Mouse (Mus musculus) midbrain, embryonic 16.5 days (tissue): Measurements from ENCODE around the gene Slc35e2. TPM values are rescaled to one million over a fixed set of nuclear protein-coding genes. Genes with fewer than 3 reads are reported as not detected.
"Not testable (repeated sequence)": the region's sequence is repeated elsewhere in the genome, so short reads cannot be mapped to it uniquely, and the experiment has no call there.

Experiments
- ATAC-seq: fragments of 200-750 bp; cut with Nextera tagmentation; 2 replicates; pipeline ENCODE4 v1.8.0; 2017; ENCODE audit warnings: moderate TSS enrichment
- H3K27ac ChIP-seq: fragments of 300-500 bp; sonication (generic); 2 replicates; pipeline ENCODE4 v1.5.1; 2014; ENCODE audit warnings: mild to moderate bottlenecking, low read length, mixed read lengths
- H3K27me3 ChIP-seq: fragments of 300-500 bp; sonication (generic); 2 replicates; pipeline ENCODE4 v1.6.1; 2014; ENCODE audit warnings: low read depth, low read length, mixed read lengths; ENCODE audit not compliant: control insufficient read depth, insufficient read depth
- H3K36me3 ChIP-seq: fragments of 300-500 bp; sonication (generic); 2 replicates; pipeline ENCODE4 v1.6.1; 2014; ENCODE audit warnings: mild to moderate bottlenecking, low read length, moderate library complexity, mixed read lengths; ENCODE audit not compliant: control insufficient read depth, insufficient read depth
- H3K4me1 ChIP-seq: fragments of 300-500 bp; sonication (generic); 2 replicates; pipeline ENCODE4 v1.6.1; 2014; ENCODE audit warnings: mild to moderate bottlenecking, low read length, mixed read lengths; ENCODE audit not compliant: control insufficient read depth, insufficient read depth
- H3K4me2 ChIP-seq: fragments of 300-500 bp; sonication (generic); 2 replicates; pipeline ENCODE4 v1.6.1; 2014; ENCODE audit warnings: mild to moderate bottlenecking, low read length, mixed read lengths
- H3K4me3 ChIP-seq: fragments of 300-500 bp; sonication (generic); 2 replicates; pipeline ENCODE4 v1.5.1; 2014; ENCODE audit warnings: low read depth, mild to moderate bottlenecking, low read length, moderate library complexity, mixed read lengths
- H3K9ac ChIP-seq: fragments of 300-500 bp; sonication (generic); 2 replicates; pipeline ENCODE4 v1.6.1; 2014; ENCODE audit warnings: low read depth, low read length, mixed read lengths
- H3K9me3 ChIP-seq: fragments of 300-500 bp; sonication (generic); replicated peaks from 2 replicates; pipeline ENCODE4 v1.6.1; 2014; ENCODE audit warnings: mild to moderate bottlenecking, low read length, mixed read lengths; ENCODE audit not compliant: control insufficient read depth, poor library complexity, severe bottlenecking
- WGBS: fragments of 180-500 bp; shearing (Covaris S2); extraction: QIAGEN DNeasy Blood & Tissue Kit; methylation state at CpG from one replicate; pipeline ENCODE4 v1.1.7; 2014; 5-methylcytosine and 5-hydroxymethylcytosine counted together
- polyA plus RNA-seq: library from polyadenylated mRNA; unstranded; fragments of >200 nt; fragmentation: Nextera tagmentation; extraction: Ambion mirVana; gene quantifications from 2 replicates; pipeline ENCODE4 v1.2.1, GENCODE M21; 2015

The Slc35e2 gene
- polyA plus RNA-seq, 1 experiment from 2014 or later, result 15.5 TPM

- not testable (repeated sequence) for H3K9me3 ChIP-seq, H3K27me3 ChIP-seq, H3K4me2 ChIP-seq, H3K4me3 ChIP-seq, H3K27ac ChIP-seq, H3K36me3 ChIP-seq, H3K9ac ChIP-seq, ATAC-seq
- H3K4me1 ChIP-seq, result peaks cover 16% of the 10 kb centered on the region
- WGBS, result 50% methylated on average over 4 of the region's 4 CpGs
Observed at GRCm38 (mm10) chr4:155670236-155670635, 69.0 kb downstream of the Slc35e2 start.

- H3K27me3 ChIP-seq, result no peaks in the 10 kb centered on the region
- no peak overlapping the region for H3K4me3 ChIP-seq
- 83% methylated on average over 2 of the region's 2 CpGs for WGBS
- no peaks in the 10 kb centered on the region for H3K9me3 ChIP-seq
- no peaks in the 10 kb centered on the region for H3K36me3 ChIP-seq
- no peak overlapping the region for H3K27ac ChIP-seq
- no peak overlapping the region for H3K9ac ChIP-seq
- H3K4me2 ChIP-seq, result no peak overlapping the region
- H3K4me1 ChIP-seq, result peaks cover 11% of the 10 kb centered on the region
- ATAC-seq, result no peak
Observed at GRCm38 (mm10) chr4:155672082-155672481, 70.9 kb downstream of the Slc35e2 start.

Other genes with a start within 250 kb of the Slc35e2 start
- gene Prkcz, start 240.1 kb upstream of the Slc35e2 start, polyA plus RNA-seq, result 95.8 and 97.1 TPM in 2 replicates
- 0.22 and 0.26 TPM in 2 replicates for gene Gabrd, start 203.3 kb upstream of the Slc35e2 start, polyA plus RNA-seq
- 5.9 and 6.4 TPM in 2 replicates for gene Cfap74, start 192.2 kb upstream of the Slc35e2 start, polyA plus RNA-seq
- not detected in 2 replicates for gene Tmem52, start 132.3 kb upstream of the Slc35e2 start, polyA plus RNA-seq
- 1,246 and 1,252 TPM in 2 replicates for gene Gnb1, start 110.1 kb upstream of the Slc35e2 start, polyA plus RNA-seq
- 77.1 and 79.9 TPM in 2 replicates for gene Nadk, start 39.0 kb upstream of the Slc35e2 start, polyA plus RNA-seq
- gene Cdk11b, start 23.4 kb downstream of the Slc35e2 start, polyA plus RNA-seq, result 57.2 and 58.9 TPM in 2 replicates
- not detected in 2 replicates for gene Gm10563, start 44.0 kb downstream of the Slc35e2 start, polyA plus RNA-seq
- gene Mmp23, start 52.0 kb downstream of the Slc35e2 start, polyA plus RNA-seq, result 3.1 and 4.6 TPM in 2 replicates
- gene Mib2, start 67.8 kb downstream of the Slc35e2 start, polyA plus RNA-seq, result 57.3 and 60.9 TPM in 2 replicates
- gene Fndc10, start 92.9 kb downstream of the Slc35e2 start, polyA plus RNA-seq, result 11.4 and 12.2 TPM in 2 replicates
- gene Ssu72, start 103.4 kb downstream of the Slc35e2 start, polyA plus RNA-seq, result 151 and 153 TPM in 2 replicates
- gene Tmem240, start 133.4 kb downstream of the Slc35e2 start, polyA plus RNA-seq, result 22.0 and 25.3 TPM in 2 replicates
- gene Atad3a, start 159.7 kb downstream of the Slc35e2 start, polyA plus RNA-seq, result 87.9 and 93.2 TPM in 2 replicates
- gene Vwa1, start 173.3 kb downstream of the Slc35e2 start, polyA plus RNA-seq, result 31.0 and 31.5 TPM in 2 replicates
- gene Tmem88b, start 184.5 kb downstream of the Slc35e2 start, polyA plus RNA-seq, result 0.85 and 1.1 TPM in 2 replicates
- not detected in 2 replicates for gene Ankrd65, start 189.0 kb downstream of the Slc35e2 start, polyA plus RNA-seq
- gene Mrpl20, start 201.5 kb downstream of the Slc35e2 start, polyA plus RNA-seq, result 243 and 257 TPM in 2 replicates
- gene Ccnl2, start 211.1 kb downstream of the Slc35e2 start, polyA plus RNA-seq, result 148 and 154 TPM in 2 replicates
- 131 and 134 TPM in 2 replicates for gene Aurkaip1, start 229.9 kb downstream of the Slc35e2 start, polyA plus RNA-seq
- 16.9 and 21.1 TPM in 2 replicates for gene Mxra8, start 238.3 kb downstream of the Slc35e2 start, polyA plus RNA-seq
- 10.3 and 11.0 TPM in 2 replicates for gene Dvl1, start 246.0 kb downstream of the Slc35e2 start, polyA plus RNA-seq